Mouse (Mus musculus) heart, postnatal 0 days (tissue): Measurements from ENCODE around the gene Adat3.

Source experiments
- CTCF ChIP-seq: IDR thresholded peaks from 2 replicates; pipeline ENCODE4 v1.5.1; 2016; ENCODE audit warnings: antibody characterized with exemption, control low read depth, low read depth
- EP300 ChIP-seq: IDR thresholded peaks from 2 replicates; pipeline ENCODE4 v1.6.1; 2016; ENCODE audit warnings: antibody characterized with exemption, low read depth

DNA sequence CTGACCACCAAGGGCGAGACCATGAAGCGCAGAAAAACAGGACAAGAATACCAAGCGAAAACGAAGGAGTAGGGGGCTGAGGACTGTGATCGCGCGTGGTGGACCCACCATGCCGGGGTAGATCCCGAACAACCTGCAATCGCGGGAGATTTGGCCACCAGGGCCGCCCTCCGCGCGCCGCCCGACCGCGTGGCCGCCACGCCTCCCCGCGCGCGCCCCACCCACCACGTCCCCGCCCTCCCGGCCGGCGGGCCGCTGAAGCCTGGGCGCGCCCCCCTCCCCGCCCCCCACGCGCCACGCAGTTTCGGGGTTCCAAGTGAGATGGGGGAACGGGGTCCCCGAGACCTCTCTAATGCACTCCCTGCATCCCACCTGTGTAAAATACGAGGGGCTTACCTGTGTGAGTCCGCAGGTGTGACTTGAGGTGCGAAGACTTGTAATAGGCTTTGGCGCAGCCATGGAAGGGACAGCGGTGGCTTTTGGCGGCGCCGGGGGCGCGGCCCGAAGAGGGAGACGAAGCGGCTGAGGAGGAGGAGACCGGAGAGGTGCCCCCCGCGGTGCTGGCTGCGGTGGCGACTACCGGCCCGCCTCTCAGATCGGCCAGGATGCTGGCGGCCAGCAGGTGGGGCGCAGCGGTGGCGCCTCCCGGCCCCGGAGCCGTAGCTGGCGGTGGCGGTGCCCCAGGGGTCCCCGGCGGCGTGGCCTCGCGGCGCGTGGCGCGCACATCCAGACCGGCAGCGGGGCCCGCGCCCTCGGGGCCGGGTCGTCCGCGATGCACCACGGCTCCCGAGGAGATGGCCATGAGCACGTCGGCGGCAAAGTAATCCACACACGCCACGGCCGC, 26.1 kb upstream of the Adat3 start:
- TF ChIP-seq EP300 (no peak), CTCF (no peak)
